Mouse (Mus musculus) liver, adult 2 months (tissue): ENCODE data around the gene Muc1. TPM values are rescaled to one million over a fixed set of nuclear protein-coding genes. Genes with fewer than 3 reads are reported as not detected.

Experiments used
- DNase-seq: peaks from one replicate; pipeline ENCODE4 v3.0.0-alpha.2; 2011; ENCODE audit warnings: low read depth, low spot score; ENCODE audit errors: extremely low read depth
- H3K27ac ChIP-seq: fragments of 200-500 bp; replicated peaks from 2 replicates; pipeline ENCODE4 v1.5.1; 2012; ENCODE audit warnings: low read depth, mild to moderate bottlenecking, control low read depth, inconsistent platforms, low read length; ENCODE audit not compliant: insufficient read depth
- H3K27me3 ChIP-seq: fragments of 200-500 bp; 2 replicates; pipeline ENCODE4 v1.6.1; 2012; ENCODE audit warnings: mild to moderate bottlenecking, moderate library complexity, low read length, inconsistent platforms; ENCODE audit not compliant: control insufficient read depth, insufficient read depth
- H3K36me3 ChIP-seq: fragments of 200-500 bp; 2 replicates; pipeline ENCODE4 v1.6.1; 2012; ENCODE audit warnings: low read length, inconsistent platforms; ENCODE audit not compliant: control insufficient read depth, insufficient read depth
- H3K4me1 ChIP-seq: fragments of 200-500 bp; 2 replicates; pipeline ENCODE4 v1.6.1; 2011; ENCODE audit warnings: low read length; ENCODE audit not compliant: control insufficient read depth, insufficient read depth
- H3K4me3 ChIP-seq: fragments of 200-500 bp; 2 replicates; pipeline ENCODE4 v1.5.1; 2011; ENCODE audit warnings: low read depth, mild to moderate bottlenecking, control low read depth, low read length, moderate library complexity; ENCODE audit not compliant: insufficient read depth
- H3K79me2 ChIP-seq: fragments of 200-500 bp; 2 replicates; pipeline ENCODE4 v1.6.1; 2012; ENCODE audit warnings: inconsistent platforms, mild to moderate bottlenecking, low read length, moderate library complexity; ENCODE audit not compliant: control insufficient read depth, insufficient read depth
- H3K9ac ChIP-seq: fragments of 200-500 bp; 2 replicates; pipeline ENCODE4 v1.6.1; 2012; ENCODE audit warnings: low read depth, mild to moderate bottlenecking, control low read depth, inconsistent platforms, low read length
- CTCF ChIP-seq: fragments of 200-500 bp; IDR thresholded peaks from 2 replicates; pipeline ENCODE4 v1.5.1; 2011; ENCODE audit warnings: low read depth, low read length, control low read depth
- POLR2A ChIP-seq: fragments of 200-500 bp; IDR thresholded peaks from 2 replicates; pipeline ENCODE4 v1.6.1; 2011; ENCODE audit warnings: low read length, control low read depth; ENCODE audit not compliant: insufficient read depth; ENCODE audit errors: extremely low read depth
- WGBS: fragments of 180-500 bp; shearing (Covaris S2); methylation state at CpG from one replicate; pipeline ENCODE4 v1.1.7; 2018; 5-methylcytosine and 5-hydroxymethylcytosine counted together
- polyA plus RNA-seq: library from polyadenylated mRNA; depleted of rRNA; stranded (reverse); fragments of >200 nt; gene quantifications from 2 replicates; pipeline ENCODE4 v1.2.3, GENCODE M21; 2012
- total RNA-seq: library from RNA; depleted of rRNA; stranded (reverse); fragments of >200 nt; gene quantifications from 2 replicates; pipeline ENCODE4 v1.2.3, GENCODE M21; 2014

Gene Muc1
- total and polyA plus RNA-seq, 2 experiments = 1.3 to 1.7 TPM

DNA sequence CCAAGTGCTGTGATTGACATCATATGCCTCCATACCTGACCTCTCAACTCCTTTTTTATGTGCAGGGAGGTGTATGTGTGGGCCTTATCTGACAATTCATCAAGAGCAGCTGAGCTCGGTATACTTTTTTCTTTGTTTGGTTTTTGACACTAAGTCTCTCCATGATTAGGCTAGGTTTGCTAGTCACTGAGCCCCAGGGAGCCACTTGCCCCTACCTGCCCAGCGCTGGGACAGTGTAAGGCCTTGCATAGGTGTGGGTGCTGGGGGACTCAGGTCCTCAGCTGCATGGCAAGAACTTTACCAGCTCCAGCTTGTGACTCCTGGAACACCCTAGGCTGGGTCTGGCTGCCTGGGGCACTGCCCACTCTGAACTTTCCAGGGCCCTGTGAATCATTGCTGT is 22.2 kb upstream of the Muc1 start:
- WGBS = 87% methylated on average over 2 of the region's 2 CpGs
- Histone ChIP-seq H3K27ac (no peak overlapping the region), H3K4me1 (peaks cover 4% of the 10 kb centered on the region), H3K9ac (no peak overlapping the region), H3K36me3 (peaks cover 12% of the 10 kb centered on the region; the same call in 1 of the 2 replicates), H3K4me3 (no peak overlapping the region), H3K79me2 (peaks cover 5% of the 10 kb centered on the region; the same call in 1 of the 2 replicates), H3K27me3 (no peaks in the 10 kb centered on the region)
- DNase-seq = no peak
- no peak for TF ChIP-seq CTCF
- TF ChIP-seq POLR2A = no peak

DNA sequence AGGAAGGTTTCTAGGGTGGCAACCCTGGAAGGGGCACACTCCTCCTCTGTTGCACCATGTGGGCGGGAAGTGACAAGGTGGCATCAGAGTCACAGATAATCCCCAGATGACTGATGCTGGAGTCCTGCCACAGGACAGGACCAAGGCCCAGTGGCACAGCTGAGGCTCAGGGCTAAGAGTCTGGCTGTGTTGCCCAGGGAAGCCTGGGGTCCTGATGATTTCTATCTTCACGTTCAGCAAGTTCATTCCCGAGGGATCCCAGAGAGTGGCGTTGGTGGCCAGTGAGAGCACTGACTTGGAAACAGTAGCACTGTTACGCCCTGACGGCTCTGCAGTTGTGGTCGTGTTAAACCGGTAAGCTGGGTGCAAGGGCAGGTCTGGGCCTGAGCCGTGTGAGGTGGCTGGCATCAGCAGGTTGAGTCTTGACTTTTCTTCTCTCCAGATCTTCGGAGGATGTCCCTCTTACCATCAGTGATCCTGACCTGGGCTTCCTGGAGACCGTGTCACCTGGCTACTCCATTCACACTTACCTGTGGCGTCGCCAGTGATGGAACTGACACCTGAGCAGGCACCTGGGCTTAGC is 20.7 kb upstream of the Muc1 start:
- DNase-seq = no peak
- H3K36me3 ChIP-seq = peaks cover 12% of the 10 kb centered on the region; the same call in 1 of the 2 replicates
- H3K27me3 ChIP-seq = no peaks in the 10 kb centered on the region
- 93% methylated on average over 13 of the region's 13 CpGs for WGBS
- peaks cover 3% of the 10 kb centered on the region for H3K4me1 ChIP-seq
- no peak overlapping the region for H3K4me3 ChIP-seq
- H3K79me2 ChIP-seq = peaks cover 3% of the 10 kb centered on the region; the same call in 1 of the 2 replicates
- TF ChIP-seq POLR2A (no peak), CTCF (no peak)
- no peak overlapping the region for H3K27ac ChIP-seq
- no peak overlapping the region for H3K9ac ChIP-seq

DNA sequence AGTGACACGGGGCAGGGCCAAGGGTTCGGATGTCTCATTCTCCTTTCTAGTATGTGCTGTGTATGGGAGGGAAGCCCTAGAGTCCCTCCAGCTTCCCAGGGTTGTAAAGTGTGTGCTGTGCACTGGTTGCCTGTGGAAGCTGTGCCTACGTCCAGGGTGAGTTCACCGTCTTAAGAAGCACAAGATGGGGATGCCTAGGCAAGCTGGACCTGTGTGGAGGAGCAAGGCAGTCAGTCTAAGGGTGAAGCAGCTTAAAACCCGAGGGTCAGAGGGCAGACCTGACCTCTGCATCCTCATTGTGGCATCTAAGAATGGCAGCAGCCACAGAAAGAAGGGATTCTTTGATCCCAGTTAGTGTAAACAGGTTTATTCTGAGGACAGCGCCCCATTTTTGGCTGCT is 20.1 kb upstream of the Muc1 start:
- TF ChIP-seq POLR2A (no peak), CTCF (no peak)
- H3K9ac ChIP-seq = no peak overlapping the region
- no peak overlapping the region for H3K4me3 ChIP-seq
- DNase-seq = no peak
- no peaks in the 10 kb centered on the region for H3K79me2 ChIP-seq
- no peaks in the 10 kb centered on the region for H3K27me3 ChIP-seq
- H3K36me3 ChIP-seq = peaks cover 12% of the 10 kb centered on the region; the same call in 1 of the 2 replicates
- H3K27ac ChIP-seq = no peak overlapping the region
- no peaks in the 10 kb centered on the region for H3K4me1 ChIP-seq
- WGBS = 90% methylated on average over 6 of the region's 6 CpGs

DNA sequence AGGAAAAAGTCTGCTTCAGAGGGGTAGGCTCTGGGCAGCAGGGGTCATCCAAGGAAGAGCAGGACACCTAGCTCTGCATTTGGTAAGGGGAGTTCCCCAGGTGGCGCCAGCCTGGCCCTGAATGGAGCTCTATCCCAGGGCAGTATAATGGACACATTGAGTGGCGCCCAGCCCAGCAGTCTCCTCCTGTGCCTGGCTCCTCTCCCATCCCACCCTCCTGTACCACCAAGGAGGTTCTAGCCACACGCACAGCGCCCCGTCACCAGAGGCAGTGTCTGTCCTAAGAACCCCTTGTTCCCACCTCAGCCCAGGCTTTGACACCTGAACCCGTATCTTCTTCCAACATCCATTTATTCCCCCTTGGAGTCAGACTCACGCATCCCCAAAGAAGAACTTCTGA is 19.1 kb upstream of the Muc1 start:
- TF ChIP-seq CTCF (no peak), POLR2A (no peak)
- no peaks in the 10 kb centered on the region for H3K79me2 ChIP-seq
- H3K4me1 ChIP-seq = no peaks in the 10 kb centered on the region; the same call in 1 of the 2 replicates
- H3K4me3 ChIP-seq = no peak overlapping the region
- no peak overlapping the region for H3K27ac ChIP-seq
- H3K9ac ChIP-seq = no peak overlapping the region
- no peak for DNase-seq
- no peaks in the 10 kb centered on the region for H3K27me3 ChIP-seq
- H3K36me3 ChIP-seq = peaks cover 9% of the 10 kb centered on the region; the same call in 1 of the 2 replicates
- WGBS = 95% methylated on average over 7 of the region's 7 CpGs

DNA sequence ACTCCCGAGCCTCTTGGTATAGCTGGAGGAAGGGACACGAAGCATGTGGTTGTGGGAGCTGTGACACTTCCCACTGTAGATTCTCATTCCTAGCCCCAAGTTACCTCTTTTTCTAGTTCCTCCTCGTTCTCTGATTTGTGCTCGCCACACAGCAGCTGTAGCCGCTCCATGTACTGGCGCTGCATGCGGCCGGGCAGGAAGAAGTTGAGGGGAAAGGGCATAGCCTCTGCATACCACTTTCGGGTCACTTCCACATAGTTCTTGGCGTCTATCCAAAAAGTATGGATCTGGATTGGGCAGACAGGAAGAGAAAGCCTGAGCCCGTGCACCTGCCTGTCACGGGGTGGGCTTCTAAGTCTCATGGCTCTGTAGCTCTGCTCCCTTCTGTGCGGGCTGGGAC is 18.7 kb upstream of the Muc1 start:
- Histone ChIP-seq H3K79me2 (no peaks in the 10 kb centered on the region), H3K4me1 (no peaks in the 10 kb centered on the region; the same call in 1 of the 2 replicates), H3K9ac (no peak overlapping the region), H3K27ac (no peak overlapping the region), H3K4me3 (no peak overlapping the region), H3K27me3 (no peaks in the 10 kb centered on the region), H3K36me3 (peaks cover 7% of the 10 kb centered on the region; the same call in 1 of the 2 replicates)
- TF ChIP-seq CTCF (no peak), POLR2A (no peak)
- 52% methylated on average over 13 of the region's 13 CpGs for WGBS
- peak; percentile 28 for DNase-seq

DNA sequence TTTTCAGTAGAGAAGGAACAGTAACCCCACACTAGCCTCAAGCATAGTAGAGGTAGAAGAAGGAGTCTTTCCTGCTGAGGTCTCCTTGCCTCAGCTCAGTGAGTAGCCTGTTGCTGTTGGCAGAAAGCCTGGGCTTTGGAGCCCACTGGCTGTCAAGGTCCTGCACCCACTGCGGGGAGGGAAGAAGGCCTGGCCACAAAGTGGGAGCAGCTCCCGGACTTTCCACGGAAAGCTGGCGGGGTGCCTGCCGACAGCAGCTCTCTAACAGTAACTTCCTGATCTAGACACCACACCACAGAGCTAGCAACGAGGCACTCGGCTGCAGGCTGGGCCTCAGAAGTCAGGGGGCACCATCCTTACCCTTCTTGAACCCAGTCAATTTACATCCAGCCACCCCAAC is 18.1 kb upstream of the Muc1 start:
- DNase-seq = no peak
- 56% methylated on average over 7 of the region's 7 CpGs for WGBS
- Histone ChIP-seq H3K79me2 (no peaks in the 10 kb centered on the region), H3K27me3 (no peaks in the 10 kb centered on the region), H3K9ac (no peak overlapping the region), H3K27ac (no peak overlapping the region), H3K36me3 (peaks cover 5% of the 10 kb centered on the region; the same call in 1 of the 2 replicates), H3K4me1 (no peaks in the 10 kb centered on the region; the same call in 1 of the 2 replicates), H3K4me3 (no peak overlapping the region)
- TF ChIP-seq CTCF (no peak), POLR2A (no peak)
